Mouse (Mus musculus) heart, embryonic 14.5 days (tissue): ENCODE results near the gene Agpat4. TPM values are rescaled to one million over a fixed set of nuclear protein-coding genes. Genes with fewer than 3 reads are reported as not detected.

Source experiments
- ATAC-seq: fragments of 200-750 bp; cut with Nextera tagmentation; 2 replicates; pipeline ENCODE4 v1.8.0; 2017; ENCODE audit warnings: low read depth, moderate TSS enrichment; ENCODE audit not compliant: insufficient number of reproducible peaks, insufficient read depth, low FRiP score
- H3K27ac ChIP-seq, 2 experiments: fragments of 200-500 bp in 1 of 2; fragments of 300-500 bp in 1 of 2; sonication (generic) in 1 of 2; replicated peaks in 1 of 2; 2 replicates each; pipeline ENCODE4 v1.5.1; 2012 to 2014; ENCODE audit warnings: low read depth in 2 of 2, low read length in 2 of 2, control low read depth in 1 of 2, mild to moderate bottlenecking in 1 of 2, mixed read lengths in 1 of 2; ENCODE audit not compliant: control insufficient read depth in 1 of 2, insufficient read depth in 1 of 2
- H3K27me3 ChIP-seq: fragments of 300-500 bp; sonication (generic); 2 replicates; pipeline ENCODE4 v1.6.1; 2014; ENCODE audit warnings: mild to moderate bottlenecking, low read length, control low read depth; ENCODE audit not compliant: control insufficient read depth, insufficient read depth
- H3K36me3 ChIP-seq: fragments of 300-500 bp; sonication (generic); 2 replicates; pipeline ENCODE4 v1.6.1; 2014; ENCODE audit warnings: mild to moderate bottlenecking, control low read depth, low read length, mixed read lengths; ENCODE audit not compliant: control insufficient read depth, insufficient read depth
- H3K4me1 ChIP-seq, 2 experiments: fragments of 200-500 bp in 1 of 2; fragments of 300-500 bp in 1 of 2; sonication (generic) in 1 of 2; 2 replicates each; pipeline ENCODE4 v1.6.1; 2012 to 2014; ENCODE audit warnings: low read length in 2 of 2, control low read depth in 1 of 2, mixed read lengths in 1 of 2; ENCODE audit not compliant: control insufficient read depth in 2 of 2, insufficient read depth in 2 of 2
- H3K4me2 ChIP-seq: fragments of 300-500 bp; sonication (generic); 2 replicates; pipeline ENCODE4 v1.6.1; 2014; ENCODE audit warnings: mild to moderate bottlenecking, low read length
- H3K4me3 ChIP-seq, 2 experiments: fragments of 200-500 bp in 1 of 2; fragments of 300-500 bp in 1 of 2; sonication (generic) in 1 of 2; 2 replicates each; pipeline ENCODE4 v1.5.1; 2012 to 2014; ENCODE audit warnings: low read length in 2 of 2, mild to moderate bottlenecking in 2 of 2, control low read depth in 1 of 2, low read depth in 1 of 2, moderate library complexity in 1 of 2; ENCODE audit not compliant: control insufficient read depth in 1 of 2, insufficient read depth in 1 of 2
- H3K9ac ChIP-seq: fragments of 300-500 bp; sonication (generic); 2 replicates; pipeline ENCODE4 v1.6.1; 2014; ENCODE audit warnings: mild to moderate bottlenecking, low read length
- H3K9me3 ChIP-seq: fragments of 300-500 bp; sonication (generic); 2 replicates; pipeline ENCODE4 v1.6.1; 2016; ENCODE audit warnings: low read length, control low read depth; ENCODE audit not compliant: control insufficient read depth
- WGBS: fragments of 180-500 bp; shearing (Covaris S2); extraction: QIAGEN DNeasy Blood & Tissue Kit; methylation state at CpG from one replicate; pipeline ENCODE4 v1.1.7; 2014; 5-methylcytosine and 5-hydroxymethylcytosine counted together
- polyA plus RNA-seq: library from polyadenylated mRNA; unstranded; fragments of >200 nt; fragmentation: Nextera tagmentation; extraction: Ambion mirVana; gene quantifications from 2 replicates; pipeline ENCODE4 v1.2.1, GENCODE M21; 2014

The Agpat4 gene
- polyA plus RNA-seq, 1 experiment from 2014 or later, result 11.0 TPM

DNA sequence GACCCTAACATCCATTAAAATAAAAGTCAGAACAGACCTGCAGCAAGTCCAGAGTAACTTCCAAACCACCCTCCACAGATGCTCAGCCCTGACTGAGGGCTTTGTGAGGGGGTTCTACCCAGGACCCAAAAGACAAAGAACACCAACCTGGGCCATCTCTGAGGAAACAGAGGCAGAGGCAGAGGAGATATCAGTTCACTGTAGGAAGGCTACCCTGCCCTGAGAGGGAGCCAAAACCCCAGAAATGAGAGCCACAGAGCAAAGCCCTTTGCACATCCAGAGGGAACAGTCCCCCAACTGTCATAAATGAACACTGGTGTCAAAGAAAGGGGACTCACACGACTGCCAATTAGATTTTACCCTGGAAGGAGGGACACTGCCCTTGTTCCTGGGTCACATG is 106.7 kb downstream of the Agpat4 start:
- Histone ChIP-seq H3K27ac (no peak overlapping the region), H3K4me1 (peaks cover 0 to 2% of the 10 kb centered on the region in 2 experiments; a peak in 1 of 4 replicates), H3K9me3 (no peaks in the 10 kb centered on the region), H3K4me2 (no peak overlapping the region), H3K27me3 (no peaks in the 10 kb centered on the region), H3K9ac (no peak overlapping the region), H3K36me3 (peaks cover 68% of the 10 kb centered on the region), H3K4me3 (no peak overlapping the region)
- WGBS, result 76% methylated on average over 1 of the region's 1 CpGs
- ATAC-seq, result no peak

- Histone ChIP-seq H3K4me3 (no peak overlapping the region), H3K36me3 (peaks cover 73% of the 10 kb centered on the region), H3K4me2 (no peak overlapping the region), H3K4me1 (peaks cover 0 to 2% of the 10 kb centered on the region in 2 experiments; a peak in 1 of 4 replicates), H3K9me3 (no peaks in the 10 kb centered on the region), H3K27ac (no peak overlapping the region), H3K27me3 (no peaks in the 10 kb centered on the region), H3K9ac (no peak overlapping the region)
- ATAC-seq, result no peak
- WGBS, result 70% methylated on average over 12 of the region's 12 CpGs
Measured at GRCm38 (mm10) chr17:12226551-12226950, 108.0 kb downstream of the Agpat4 start.

DNA sequence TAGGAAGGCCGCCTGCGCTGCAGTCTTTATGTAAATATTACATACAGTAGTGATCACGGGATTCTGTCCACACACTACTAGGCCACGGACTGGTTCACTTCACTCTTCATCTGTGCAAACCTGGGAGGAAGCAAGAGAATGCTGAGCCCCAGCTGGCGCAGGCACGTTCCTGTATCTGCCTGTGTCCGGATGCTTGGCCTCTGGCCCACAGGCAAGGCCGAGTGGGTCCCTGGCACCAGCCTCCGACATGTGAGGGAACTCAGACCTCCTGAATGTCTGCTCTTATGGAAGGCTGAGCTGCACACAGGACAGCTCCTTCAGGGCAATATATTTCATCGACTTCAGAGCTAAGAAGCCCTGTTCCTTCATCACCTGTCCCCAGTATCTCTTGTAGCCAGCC is 109.5 kb downstream of the Agpat4 start:
- no peak overlapping the region for H3K9ac ChIP-seq
- peaks cover 0 to 2% of the 10 kb centered on the region in 2 experiments; a peak in 1 of 4 replicates for H3K4me1 ChIP-seq
- 71% methylated on average over 10 of the region's 10 CpGs for WGBS
- H3K4me2 ChIP-seq, result no peak overlapping the region
- no peaks in the 10 kb centered on the region for H3K27me3 ChIP-seq
- H3K27ac ChIP-seq, result no peak overlapping the region
- ATAC-seq, result no peak
- H3K4me3 ChIP-seq, result no peak overlapping the region
- no peaks in the 10 kb centered on the region for H3K9me3 ChIP-seq
- peaks cover 78% of the 10 kb centered on the region for H3K36me3 ChIP-seq

- no peak overlapping the region for H3K4me3 ChIP-seq
- peaks cover 0 to 2% of the 10 kb centered on the region in 2 experiments; a peak in 1 of 4 replicates for H3K4me1 ChIP-seq
- H3K27me3 ChIP-seq, result no peaks in the 10 kb centered on the region
- H3K27ac ChIP-seq, result no peak overlapping the region
- WGBS, result 89% methylated on average over 7 of the region's 7 CpGs
- no peak for ATAC-seq
- no peaks in the 10 kb centered on the region for H3K9me3 ChIP-seq
- H3K9ac ChIP-seq, result no peak overlapping the region
- H3K4me2 ChIP-seq, result no peak overlapping the region
- peaks cover 83% of the 10 kb centered on the region for H3K36me3 ChIP-seq
Measured at GRCm38 (mm10) chr17:12228471-12228870, 110.0 kb downstream of the Agpat4 start.

DNA sequence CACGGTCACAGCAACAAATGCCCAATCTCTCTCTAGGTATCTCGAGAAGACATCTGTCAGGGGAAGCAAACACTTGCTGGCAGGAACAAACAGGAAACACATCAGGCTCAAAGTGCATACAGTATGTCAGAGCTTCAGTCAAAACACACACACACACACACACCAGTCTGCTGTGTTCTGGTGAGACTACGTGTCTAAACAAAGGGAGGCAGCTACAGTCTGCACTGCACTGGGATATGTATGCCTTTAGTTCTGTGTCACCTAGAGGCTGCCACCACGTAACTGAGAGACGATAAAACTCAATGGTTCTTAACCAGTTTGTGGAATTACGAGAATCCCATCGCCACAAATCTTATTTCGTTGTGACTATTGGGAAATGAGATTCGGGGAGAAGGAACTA is 111.3 kb downstream of the Agpat4 start:
- no peak overlapping the region for H3K4me3 ChIP-seq
- WGBS, result 91% methylated on average over 9 of the region's 9 CpGs
- ATAC-seq, result no peak

GRCm38 (mm10) chr17:12230167-12230566 is 111.7 kb downstream of the Agpat4 start:
- 82% methylated on average over 6 of the region's 6 CpGs for WGBS
- ATAC-seq, result no peak
- no peak overlapping the region for H3K4me3 ChIP-seq
- no peak overlapping the region for H3K9ac ChIP-seq
- H3K27me3 ChIP-seq, result no peaks in the 10 kb centered on the region
- H3K36me3 ChIP-seq, result peaks cover 92% of the 10 kb centered on the region
- no peaks in the 10 kb centered on the region for H3K9me3 ChIP-seq
- no peak overlapping the region for H3K27ac ChIP-seq
- H3K4me2 ChIP-seq, result no peak overlapping the region
- H3K4me1 ChIP-seq, result no peaks in the 10 kb centered on the region

More for the DNA sequence above, 111.3 kb downstream of the Agpat4 start:
- no peak overlapping the region for H3K4me2 ChIP-seq
- H3K9ac ChIP-seq, result no peak overlapping the region
- no peaks in the 10 kb centered on the region for H3K27me3 ChIP-seq
- peaks cover 89% of the 10 kb centered on the region for H3K36me3 ChIP-seq
- H3K9me3 ChIP-seq, result no peaks in the 10 kb centered on the region
- H3K27ac ChIP-seq, result no peak overlapping the region
- no peaks in the 10 kb centered on the region for H3K4me1 ChIP-seq

DNA sequence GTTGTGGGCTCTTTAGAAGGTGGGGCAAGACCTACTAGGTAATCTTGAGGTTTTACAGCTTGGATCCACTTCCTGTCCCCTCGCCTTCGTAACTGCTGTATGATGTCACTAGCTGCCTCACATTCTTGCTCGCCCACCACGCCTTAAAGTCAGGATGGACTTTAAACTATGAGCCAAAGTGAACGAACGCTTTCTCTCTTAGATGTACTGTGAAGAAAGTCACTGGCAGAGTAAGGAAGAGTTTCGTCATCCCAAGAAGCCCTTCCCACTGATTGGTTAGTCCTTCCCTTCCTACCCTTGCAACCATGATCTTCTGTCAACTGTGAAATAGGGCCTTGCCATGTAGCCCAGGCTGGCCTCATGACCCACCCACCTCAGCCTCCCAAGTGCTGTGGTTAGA is 112.6 kb downstream of the Agpat4 start:
- H3K4me3 ChIP-seq, result no peak overlapping the region
- no peak for ATAC-seq
- no peak overlapping the region for H3K9ac ChIP-seq
- H3K9me3 ChIP-seq, result no peaks in the 10 kb centered on the region
- H3K4me1 ChIP-seq, result no peaks in the 10 kb centered on the region
- no peak overlapping the region for H3K27ac ChIP-seq
- no peaks in the 10 kb centered on the region for H3K27me3 ChIP-seq
- no peak overlapping the region for H3K4me2 ChIP-seq
- 89% methylated on average over 7 of the region's 7 CpGs for WGBS
- peaks cover 96% of the 10 kb centered on the region for H3K36me3 ChIP-seq

DNA sequence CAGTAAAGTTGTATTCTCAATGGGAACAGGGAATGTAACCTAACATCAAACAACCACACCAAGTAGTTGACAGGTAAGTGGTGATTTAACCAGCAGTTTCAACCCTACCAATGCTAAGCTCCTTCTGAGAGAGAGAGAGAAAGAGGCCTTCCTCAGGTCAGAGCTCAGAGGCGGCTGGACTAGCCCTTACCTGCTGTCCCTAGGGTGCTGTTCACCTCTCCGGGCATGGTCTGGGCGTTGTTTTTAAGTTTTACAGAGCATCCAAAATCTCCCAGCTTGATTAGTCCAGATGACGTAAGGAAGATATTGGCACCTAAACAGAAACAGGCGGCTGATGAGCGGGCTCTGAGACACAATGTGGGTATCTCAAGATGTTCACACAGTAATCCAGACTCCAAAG is 114.2 kb downstream of the Agpat4 start:
- 93% methylated on average over 6 of the region's 6 CpGs for whole genome bisulfite sequencing
- Histone ChIP-seq H3K4me2 (no peak overlapping the region), H3K9me3 (no peaks in the 10 kb centered on the region), H3K27me3 (no peaks in the 10 kb centered on the region), H3K27ac (no peak overlapping the region), H3K4me3 (no peak overlapping the region), H3K9ac (no peak overlapping the region), H3K36me3 (peaks cover 97% of the 10 kb centered on the region), H3K4me1 (no peaks in the 10 kb centered on the region)
- ATAC-seq, result no peak
